Mouse (Mus musculus): ENCODE data around the gene Lrrc42.
A peak's percentile ranks its signal among the peaks of the same experiment; 100 is the strongest.

Lrrc42 gene

GRCm38 (mm10) chr4:107253125-107254091 lies at the start of gene Lrrc42, which contains the start of gene Hspb11:
Gene Lrrc42, minus strand, starts transcription at chr4:107253532.
Gene Hspb11, plus strand, starts transcription at chr4:107253593.
- Histone ChIP-seq H3K36me3 (ENCODE audit: control insufficient read depth, insufficient read depth, low read length, poor library complexity, severe bottlenecking) (no peaks in the 10 kb centered on the region), H3K27me3 (ENCODE audit: control insufficient read depth, insufficient read depth, low read length, poor library complexity, severe bottlenecking) (no peaks in the 10 kb centered on the region)
- peak; percentile 99 for DNase-seq (ENCODE audit: low read depth, low spot score)

- no peaks in the 10 kb centered on the region for H3K36me3 ChIP-seq (ENCODE audit: control insufficient read depth, insufficient read depth, low read length, poor library complexity, severe bottlenecking)
- DNase-seq (ENCODE audit: low read depth, low spot score) = peak; percentile 16
- no peaks in the 10 kb centered on the region for H3K27me3 ChIP-seq (ENCODE audit: control insufficient read depth, insufficient read depth, low read length, poor library complexity, severe bottlenecking)
Observed at GRCm38 (mm10) chr4:107302832-107303231, 49.5 kb upstream of the Lrrc42 start.

- H3K27me3 ChIP-seq (ENCODE audit: control insufficient read depth, insufficient read depth, low read length, poor library complexity, severe bottlenecking) = no peaks in the 10 kb centered on the region
- H3K36me3 ChIP-seq (ENCODE audit: control insufficient read depth, insufficient read depth, low read length, poor library complexity, severe bottlenecking) = no peaks in the 10 kb centered on the region
- DNase-seq (ENCODE audit: low read depth, low spot score) = no peak
Observed at GRCm38 (mm10) chr4:107302221-107302620, 48.9 kb upstream of the Lrrc42 start.

DNA sequence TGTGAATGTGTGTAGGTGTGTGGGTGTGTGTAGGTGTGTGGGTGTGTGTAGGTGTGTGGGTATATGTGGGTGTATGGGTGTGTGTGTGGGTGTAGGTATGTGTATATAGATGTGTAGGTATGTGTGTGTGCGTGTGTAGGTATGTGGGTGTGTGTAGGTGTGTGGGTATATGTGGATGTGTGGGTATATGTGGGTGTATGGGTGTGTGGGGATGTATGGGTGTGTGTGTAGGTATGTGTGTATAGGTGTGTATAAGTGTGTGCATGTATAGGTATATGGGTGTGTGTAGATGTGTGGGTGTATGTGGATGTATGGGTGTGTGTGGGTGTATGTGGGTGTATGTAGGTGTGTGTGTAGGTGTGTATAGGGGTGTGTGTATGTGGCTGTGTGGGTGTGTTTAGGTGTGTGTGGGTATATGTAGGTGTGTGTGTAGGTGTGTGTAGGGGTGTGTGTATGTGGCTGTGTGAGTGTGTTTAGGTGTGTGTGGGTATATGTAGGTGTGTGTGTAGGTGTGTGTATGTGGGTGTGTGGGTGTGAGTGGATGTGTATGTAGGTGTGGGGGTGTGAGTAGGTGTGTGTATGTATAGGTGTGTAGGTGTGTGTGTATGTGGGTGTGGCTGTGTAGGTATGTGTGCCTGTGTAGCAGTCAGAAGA lies 47.7 kb upstream of the Lrrc42 start:
- Histone ChIP-seq H3K36me3 (ENCODE audit: control insufficient read depth, insufficient read depth, low read length, poor library complexity, severe bottlenecking) (no peaks in the 10 kb centered on the region), H3K27me3 (ENCODE audit: control insufficient read depth, insufficient read depth, low read length, poor library complexity, severe bottlenecking) (no peaks in the 10 kb centered on the region)
- no peak for DNase-seq (ENCODE audit: low read depth, low spot score)

DNA sequence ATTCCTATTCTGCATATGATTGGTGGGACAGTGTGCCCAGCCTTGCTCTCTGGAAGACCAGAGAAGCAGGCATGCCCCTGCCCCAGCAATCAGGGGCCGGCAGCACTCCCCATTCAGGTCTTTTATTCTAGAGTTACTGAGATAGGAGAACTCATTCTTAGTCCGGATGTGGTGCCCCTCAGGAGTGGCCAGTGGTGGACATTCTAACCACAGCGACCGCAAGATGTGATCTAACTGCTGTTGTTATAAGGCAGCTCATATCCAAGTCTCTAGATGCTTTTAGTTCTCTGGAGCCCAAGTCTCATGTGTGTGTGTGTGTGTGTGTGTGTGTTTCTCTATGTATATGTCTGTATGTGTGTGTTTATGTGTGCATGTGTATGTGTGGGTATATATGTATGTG lies 47.0 kb upstream of the Lrrc42 start:
- no peaks in the 10 kb centered on the region for H3K36me3 ChIP-seq (ENCODE audit: control insufficient read depth, insufficient read depth, low read length, poor library complexity, severe bottlenecking)
- no peak for DNase-seq (ENCODE audit: low read depth, low spot score)
- no peaks in the 10 kb centered on the region for H3K27me3 ChIP-seq (ENCODE audit: control insufficient read depth, insufficient read depth, low read length, poor library complexity, severe bottlenecking)

DNA sequence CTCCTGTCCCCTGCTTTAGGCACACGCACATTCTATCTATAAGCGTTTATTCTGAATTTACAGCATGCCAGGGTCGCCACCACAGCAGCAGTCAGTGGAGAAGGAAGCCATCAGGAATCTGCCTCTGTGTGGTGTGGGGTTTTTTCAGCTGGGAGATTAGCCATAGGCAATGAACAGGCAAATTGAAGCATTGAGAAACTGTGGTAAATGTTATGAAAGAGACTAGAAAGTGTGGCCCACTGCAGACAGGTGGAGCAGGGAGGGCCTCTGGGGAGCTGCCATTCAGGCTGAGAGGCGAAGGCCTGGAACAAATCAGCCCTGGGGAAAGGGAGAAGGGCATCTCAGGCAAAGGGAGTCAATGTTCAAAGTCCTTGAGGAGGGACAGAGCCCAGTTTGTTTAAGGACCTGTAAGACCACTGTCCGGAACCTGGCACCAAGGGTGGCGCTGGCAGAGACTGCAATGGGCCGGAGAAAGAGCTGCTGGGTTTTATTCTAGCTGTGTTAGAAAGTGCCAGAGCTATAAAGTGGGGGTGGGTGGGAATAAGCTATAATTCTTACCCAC lies 46.5 kb upstream of the Lrrc42 start:
- H3K27me3 ChIP-seq (ENCODE audit: control insufficient read depth, insufficient read depth, low read length, poor library complexity, severe bottlenecking) = no peaks in the 10 kb centered on the region
- DNase-seq (ENCODE audit: low read depth, low spot score) = no peak
- no peaks in the 10 kb centered on the region for H3K36me3 ChIP-seq (ENCODE audit: control insufficient read depth, insufficient read depth, low read length, poor library complexity, severe bottlenecking)

GRCm38 (mm10) chr4:107298071-107298606 lies 44.8 kb upstream of the Lrrc42 start:
- DNase-seq (ENCODE audit: low read depth, low spot score) = no peak
- Histone ChIP-seq H3K36me3 (ENCODE audit: control insufficient read depth, insufficient read depth, low read length, poor library complexity, severe bottlenecking) (no peaks in the 10 kb centered on the region), H3K27me3 (ENCODE audit: control insufficient read depth, insufficient read depth, low read length, poor library complexity, severe bottlenecking) (no peaks in the 10 kb centered on the region)

DNA sequence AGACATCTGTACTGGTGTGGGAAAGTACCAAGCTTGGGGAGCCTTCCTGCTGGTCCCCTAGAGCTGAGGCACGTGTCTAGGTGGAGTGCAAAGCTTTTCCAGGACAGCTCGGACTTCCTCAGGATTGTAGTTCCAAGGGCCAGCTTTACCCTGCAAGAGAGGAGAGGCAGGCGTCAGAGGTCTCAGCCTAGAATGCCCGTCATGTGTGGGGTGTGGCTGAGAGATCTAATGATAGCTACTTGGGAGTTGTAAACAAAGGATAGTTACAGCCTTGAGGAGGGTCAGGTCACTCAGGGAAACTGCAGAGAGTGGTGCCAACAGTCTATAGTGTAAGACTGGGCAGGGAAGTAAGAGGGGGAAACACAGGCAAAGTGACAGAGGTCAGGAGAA lies 38.9 kb upstream of the Lrrc42 start:
- Histone ChIP-seq H3K36me3 (ENCODE audit: control insufficient read depth, insufficient read depth, low read length, poor library complexity, severe bottlenecking) (no peaks in the 10 kb centered on the region), H3K27me3 (ENCODE audit: control insufficient read depth, insufficient read depth, low read length, poor library complexity, severe bottlenecking) (no peaks in the 10 kb centered on the region)
- DNase-seq (ENCODE audit: low read depth, low spot score) = no peak

DNA sequence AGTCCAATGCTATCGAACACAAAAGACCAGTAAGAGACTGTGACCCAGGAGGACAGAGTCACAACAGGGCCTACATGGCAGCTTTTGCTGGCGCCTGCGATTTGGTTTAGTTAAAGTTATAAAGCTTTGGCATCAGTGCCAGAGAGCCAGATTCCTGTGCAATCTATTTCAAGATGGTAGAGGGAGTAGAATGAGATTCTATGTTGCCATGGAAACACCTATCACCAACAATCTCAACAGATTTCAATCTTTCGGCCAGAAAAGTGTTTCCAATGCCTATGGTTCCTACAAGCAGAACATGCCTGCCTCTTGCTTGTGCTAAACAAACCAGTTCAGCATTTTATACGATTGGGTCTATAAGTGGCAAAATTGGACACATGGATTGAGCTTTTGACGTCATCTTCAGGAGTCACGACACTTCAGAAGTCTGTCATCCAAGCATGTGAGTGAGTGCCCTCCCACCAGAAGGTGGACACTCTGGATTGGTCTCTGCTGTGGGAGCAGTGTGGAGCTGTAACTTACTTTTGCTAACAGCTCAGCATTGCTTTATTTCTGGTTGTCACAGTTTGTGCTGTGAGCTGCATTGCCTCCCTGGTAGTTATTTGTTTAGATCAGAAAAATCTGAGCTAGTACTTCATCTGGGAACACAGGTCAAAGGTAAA lies 38.4 kb upstream of the Lrrc42 start:
- DNase-seq (ENCODE audit: low read depth, low spot score) = no peak
- H3K36me3 ChIP-seq (ENCODE audit: control insufficient read depth, insufficient read depth, low read length, poor library complexity, severe bottlenecking) = no peaks in the 10 kb centered on the region

DNA sequence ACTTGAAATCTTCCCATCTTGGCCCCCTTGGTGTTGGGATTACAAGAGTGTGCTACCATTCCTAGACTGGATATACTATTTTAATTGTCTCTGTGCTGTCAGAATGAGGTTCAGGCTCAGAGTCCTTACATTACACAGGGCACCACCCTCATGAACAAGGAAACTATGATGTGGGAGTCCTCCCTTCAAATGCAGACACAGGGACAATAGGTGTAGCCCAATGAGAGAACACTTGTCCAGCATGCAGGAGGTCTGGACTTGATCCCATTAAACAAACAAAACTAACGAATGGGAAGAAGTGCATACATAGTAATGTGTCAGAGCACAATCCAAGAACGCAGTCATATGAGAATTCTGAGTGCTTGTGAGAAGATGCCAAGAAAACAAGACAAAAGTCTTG lies 34.2 kb upstream of the Lrrc42 start:
- DNase-seq (ENCODE audit: low read depth, low spot score) = no peak
- Histone ChIP-seq H3K27me3 (ENCODE audit: control insufficient read depth, insufficient read depth, low read length, poor library complexity, severe bottlenecking) (no peaks in the 10 kb centered on the region), H3K36me3 (ENCODE audit: control insufficient read depth, insufficient read depth, low read length, poor library complexity, severe bottlenecking) (no peaks in the 10 kb centered on the region)

More for the DNA sequence above, 38.4 kb upstream of the Lrrc42 start:
- H3K27me3 ChIP-seq (ENCODE audit: control insufficient read depth, insufficient read depth, low read length, poor library complexity, severe bottlenecking) = no peaks in the 10 kb centered on the region

DNA sequence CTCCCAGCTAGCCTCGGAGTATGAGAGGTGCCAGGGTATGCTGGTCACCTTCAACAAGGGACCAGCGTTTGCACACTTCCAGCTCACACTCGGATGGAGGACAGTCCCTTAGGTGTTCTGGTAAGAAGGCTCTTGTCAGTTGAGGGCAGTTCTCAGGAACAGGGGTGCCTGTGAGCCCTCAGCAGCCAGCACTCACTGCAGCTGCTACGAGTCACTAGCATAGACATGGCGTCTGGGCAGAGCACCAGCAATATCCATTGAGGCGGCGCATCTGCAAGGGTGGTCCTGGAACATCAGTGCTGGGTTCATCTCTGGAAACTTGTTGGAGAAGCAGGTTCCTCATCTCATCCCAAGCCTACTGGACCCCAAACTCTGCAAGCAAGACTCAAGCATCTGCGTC lies 33.1 kb upstream of the Lrrc42 start:
- Histone ChIP-seq H3K36me3 (ENCODE audit: control insufficient read depth, insufficient read depth, low read length, poor library complexity, severe bottlenecking) (no peaks in the 10 kb centered on the region), H3K27me3 (ENCODE audit: control insufficient read depth, insufficient read depth, low read length, poor library complexity, severe bottlenecking) (no peaks in the 10 kb centered on the region)
- no peak for DNase-seq (ENCODE audit: low read depth, low spot score)

- Histone ChIP-seq H3K36me3 (ENCODE audit: control insufficient read depth, insufficient read depth, low read length, poor library complexity, severe bottlenecking) (no peaks in the 10 kb centered on the region), H3K27me3 (ENCODE audit: control insufficient read depth, insufficient read depth, low read length, poor library complexity, severe bottlenecking) (no peaks in the 10 kb centered on the region)
- peak; percentile 48 for DNase-seq (ENCODE audit: low read depth, low spot score)
Observed at GRCm38 (mm10) chr4:107285446-107286200, 32.3 kb upstream of the Lrrc42 start.

DNA sequence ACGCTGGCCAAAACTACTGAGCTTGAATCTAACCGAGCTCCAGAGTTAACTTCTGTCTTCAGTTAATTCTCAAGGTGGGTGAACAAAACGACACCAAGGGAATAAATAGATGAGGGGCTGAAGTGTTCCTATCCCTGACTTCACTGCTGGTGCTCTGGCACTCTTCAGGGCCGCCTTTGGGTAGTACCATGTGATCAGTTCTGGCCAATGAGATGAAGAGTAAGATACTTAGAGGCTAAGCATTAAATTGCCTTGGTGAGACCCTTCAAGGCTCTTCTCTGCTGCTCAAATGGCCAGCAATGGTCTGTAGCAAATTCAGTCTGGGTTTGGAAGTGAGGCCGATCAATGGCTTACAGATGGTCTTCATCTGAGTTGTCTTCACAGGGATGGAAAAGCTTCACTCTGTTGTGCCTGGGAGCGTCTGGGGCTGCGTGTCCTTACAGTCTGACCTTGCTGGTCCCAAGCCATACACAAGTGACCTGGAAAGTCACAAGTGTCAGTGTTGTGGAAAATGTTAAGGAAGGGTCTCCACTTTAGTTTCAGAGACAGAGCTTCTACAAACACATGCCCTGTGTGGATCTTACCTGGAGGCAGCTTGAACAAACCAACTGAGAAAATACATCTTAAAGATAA lies 27.6 kb upstream of the Lrrc42 start:
- no peaks in the 10 kb centered on the region for H3K36me3 ChIP-seq (ENCODE audit: control insufficient read depth, insufficient read depth, low read length, poor library complexity, severe bottlenecking)
- DNase-seq (ENCODE audit: low read depth, low spot score) = no peak
- no peaks in the 10 kb centered on the region for H3K27me3 ChIP-seq (ENCODE audit: control insufficient read depth, insufficient read depth, low read length, poor library complexity, severe bottlenecking)
